Mouse (Mus musculus): ENCODE measurements at regions not wholly inside any gene's neighbourhood (a gene's known extent, or its start where the extent isn't known, plus 50 kb on each side); places are given as distances from the start of the nearest gene placed in this dataset.

DNA sequence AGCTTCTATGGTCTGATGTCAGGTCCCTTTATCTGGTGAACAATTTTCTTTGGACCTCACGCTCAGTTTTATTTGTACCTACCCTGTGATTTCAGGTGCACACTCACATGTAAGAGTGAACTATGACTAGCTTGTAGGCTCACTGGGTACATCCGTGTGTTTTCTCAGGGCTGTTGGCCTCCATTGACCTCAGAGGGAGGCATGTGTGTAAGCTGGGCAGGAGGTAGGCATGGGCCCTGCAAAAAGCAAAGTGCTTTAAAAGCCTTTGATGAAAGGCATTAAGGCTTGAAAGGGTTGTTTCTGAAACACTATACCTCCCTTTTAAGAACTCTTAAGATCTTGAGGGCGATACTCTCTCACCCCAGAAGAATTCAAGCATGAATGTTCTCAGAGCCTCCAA is 112.9 kb upstream of the Gdnf start:
- DNase-seq, result no peak

- no peak for DNase-seq
These were observed 101.8 kb upstream of the Gdnf start for GRCm38 (mm10) chr15:7708836-7709235.

DNA sequence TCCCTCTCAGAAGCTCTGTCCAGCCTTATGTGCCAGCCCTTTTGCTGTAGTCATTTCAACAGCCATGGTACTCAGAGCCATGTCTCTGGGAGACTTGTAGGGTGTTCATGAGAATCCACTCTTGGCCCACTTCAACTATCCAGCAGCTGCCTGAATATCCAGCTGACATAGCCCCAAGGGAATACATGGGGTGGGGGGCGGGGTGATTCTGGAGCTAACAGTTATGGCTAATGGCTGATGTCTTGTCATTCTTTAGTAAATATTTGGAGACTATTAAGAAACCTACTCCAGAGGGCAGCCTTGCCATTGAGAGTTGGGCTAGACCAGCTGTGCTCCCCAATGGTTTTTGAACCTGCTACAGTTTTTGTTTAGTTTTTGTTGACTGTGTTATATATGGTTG is 96.0 kb upstream of the Gdnf start:
- no peak for DNase-seq

DNA sequence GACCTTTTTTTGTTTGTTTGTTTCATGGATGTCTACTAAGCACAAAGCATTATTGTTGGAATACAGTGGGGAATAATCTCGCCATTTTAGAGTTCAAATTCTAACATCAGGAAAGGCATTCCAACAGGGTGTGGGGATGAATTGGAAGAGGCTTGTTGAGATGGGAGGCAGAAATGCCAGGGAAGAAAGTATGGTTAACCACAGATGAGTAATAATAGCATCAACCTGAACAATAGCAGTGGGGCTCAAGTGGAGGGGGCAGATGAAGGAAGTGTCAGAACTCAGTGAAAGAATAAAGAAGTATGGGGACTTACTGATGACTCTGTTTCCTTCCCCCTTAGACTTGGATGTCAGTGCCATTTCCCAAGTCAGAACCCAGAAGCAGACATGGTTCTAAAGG is 94.5 kb upstream of the Gdnf start:
- no peak for DNase-seq

DNA sequence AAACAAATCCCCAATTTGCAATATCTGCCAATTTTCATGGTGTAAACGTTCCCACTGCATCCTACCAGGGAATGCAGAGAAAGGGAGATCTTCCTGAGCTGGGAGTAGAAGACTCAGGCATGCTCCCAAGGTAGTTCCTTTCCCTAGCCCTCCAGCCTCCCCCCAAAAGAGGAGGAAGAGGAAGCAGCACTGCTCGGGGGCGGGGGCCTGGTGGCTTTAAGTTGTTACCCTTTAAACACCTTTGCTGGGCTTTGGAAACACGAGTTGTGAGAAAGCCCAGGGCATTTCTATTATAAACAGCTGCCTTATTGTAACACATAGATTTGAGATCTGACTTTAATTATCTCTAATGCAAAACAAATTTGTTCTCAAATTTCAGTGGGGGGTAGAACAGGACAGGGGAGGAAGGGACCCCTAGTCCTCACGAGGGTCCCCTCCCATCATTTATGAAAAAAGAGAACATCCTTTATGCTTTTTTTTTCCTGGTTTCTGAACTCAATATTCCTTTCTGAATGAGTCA is 87.4 kb upstream of the Gdnf start:
- DNase-seq, result no peak

DNA sequence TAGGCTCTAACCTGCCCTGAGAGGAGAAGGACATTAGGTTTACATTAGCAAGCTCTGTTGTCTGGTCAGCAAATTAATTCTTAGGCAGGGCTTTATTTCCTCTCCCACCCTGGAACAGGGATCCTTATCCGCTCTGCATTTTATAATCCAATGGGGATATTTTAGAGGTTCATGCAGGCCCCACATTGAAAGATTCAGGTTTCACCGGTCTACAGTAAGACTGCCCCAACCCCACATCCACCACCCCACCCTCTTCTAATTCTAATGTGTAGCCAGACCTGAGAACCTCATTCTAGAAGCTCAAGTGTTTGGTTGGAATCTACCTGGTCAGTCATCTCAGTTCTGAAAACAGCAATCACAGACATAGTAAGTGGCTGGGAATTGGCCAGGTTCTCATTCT is 86.9 kb upstream of the Gdnf start:
- DNase-seq, result no peak

- DNase-seq, result no peak
These were observed 85.1 kb upstream of the Gdnf start for GRCm38 (mm10) chr15:7725505-7725904.

GRCm38 (mm10) chr15:7747586-7747985 is 63.1 kb upstream of the Gdnf start:
- DNase-seq, result no peak

GRCm38 (mm10) chr15:7750441-7750840 is 60.2 kb upstream of the Gdnf start:
- DNase-seq, result no peak

Data from kidney, postnatal 14 days (tissue).